Mouse (Mus musculus): ENCODE measurements around the gene Crcp. TPM values are rescaled to one million over a fixed set of nuclear protein-coding genes. Genes with fewer than 3 reads are reported as not detected.

The Crcp gene
- polyA plus RNA-seq, 1 experiment = 30.1 TPM

- TF ChIP-seq POLR2A (IDR thresholded peaks at IDR 0.05; ENCODE audit: borderline replicate concordance, low read depth, low read length) = no peak
- no peak for TF ChIP-seq CTCF (IDR thresholded peaks at IDR 0.05; ENCODE audit: low read depth, low read length)
- no peak overlapping the region for H3K27ac ChIP-seq (ENCODE audit: insufficient read depth, low read depth, low read length)
- H3K4me3 ChIP-seq (ENCODE audit: insufficient read depth, low read length) = no peak overlapping the region
- peaks cover 21% of the 10 kb centered on the region for H3K4me1 ChIP-seq (ENCODE audit: control insufficient read depth, insufficient read depth, low read length)
Measured at GRCm38 (mm10) chr5:130074491-130074890, 45.4 kb downstream of the Crcp start.

DNA sequence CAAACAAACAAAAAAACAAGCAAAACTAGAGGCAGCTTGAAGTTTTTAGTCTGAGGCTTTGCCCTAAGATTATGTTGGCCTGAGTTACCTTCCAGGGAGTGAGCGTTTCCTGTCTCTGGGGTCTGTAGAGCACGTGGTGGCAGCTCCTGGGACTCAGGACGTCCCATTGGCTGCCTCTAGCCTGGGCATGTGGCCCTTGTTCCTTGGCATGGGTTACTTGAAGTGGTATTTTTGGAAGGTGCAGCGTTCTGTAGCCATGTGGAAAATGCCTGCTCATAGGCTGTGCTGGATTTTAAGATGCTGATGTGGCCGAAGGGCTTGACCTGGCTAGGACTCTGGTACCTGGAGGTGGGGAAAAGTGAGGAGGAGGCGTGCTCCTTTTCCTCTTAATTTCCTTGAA is 47.3 kb downstream of the Crcp start:
- TF ChIP-seq POLR2A (IDR thresholded peaks at IDR 0.05; ENCODE audit: borderline replicate concordance, low read depth, low read length) = no peak
- no peak for TF ChIP-seq CTCF (IDR thresholded peaks at IDR 0.05; ENCODE audit: low read depth, low read length)
- Histone ChIP-seq H3K27ac (ENCODE audit: insufficient read depth, low read depth, low read length) (no peak overlapping the region), H3K4me3 (ENCODE audit: insufficient read depth, low read length) (no peak overlapping the region), H3K4me1 (ENCODE audit: control insufficient read depth, insufficient read depth, low read length) (peaks cover 26% of the 10 kb centered on the region)

GRCm38 (mm10) chr5:130078096-130078833 is 49.2 kb downstream of the Crcp start:
- peaks cover 32% of the 10 kb centered on the region for H3K4me1 ChIP-seq (ENCODE audit: control insufficient read depth, insufficient read depth, low read length)
- H3K27ac ChIP-seq (ENCODE audit: insufficient read depth, low read depth, low read length) = peak overlapping the region; percentile 29; the same call in 1 of the 2 replicates
- no peak for TF ChIP-seq CTCF (IDR thresholded peaks at IDR 0.05; ENCODE audit: low read depth, low read length)
- TF ChIP-seq POLR2A (IDR thresholded peaks at IDR 0.05; ENCODE audit: borderline replicate concordance, low read depth, low read length) = no peak
- no peak overlapping the region for H3K4me3 ChIP-seq (ENCODE audit: insufficient read depth, low read length)

GRCm38 (mm10) chr5:130078834-130079156 is 49.7 kb downstream of the Crcp start:
- peaks cover 32% of the 10 kb centered on the region for H3K4me1 ChIP-seq (ENCODE audit: control insufficient read depth, insufficient read depth, low read length)
- H3K27ac ChIP-seq (ENCODE audit: insufficient read depth, low read depth, low read length) = peak overlapping the region; percentile 29
- TF ChIP-seq POLR2A (IDR thresholded peaks at IDR 0.05; ENCODE audit: borderline replicate concordance, low read depth, low read length) = no peak
- TF ChIP-seq CTCF (IDR thresholded peaks at IDR 0.05; ENCODE audit: low read depth, low read length) = no peak
- H3K4me3 ChIP-seq (ENCODE audit: insufficient read depth, low read length) = peak overlapping the region; percentile 77

DNA sequence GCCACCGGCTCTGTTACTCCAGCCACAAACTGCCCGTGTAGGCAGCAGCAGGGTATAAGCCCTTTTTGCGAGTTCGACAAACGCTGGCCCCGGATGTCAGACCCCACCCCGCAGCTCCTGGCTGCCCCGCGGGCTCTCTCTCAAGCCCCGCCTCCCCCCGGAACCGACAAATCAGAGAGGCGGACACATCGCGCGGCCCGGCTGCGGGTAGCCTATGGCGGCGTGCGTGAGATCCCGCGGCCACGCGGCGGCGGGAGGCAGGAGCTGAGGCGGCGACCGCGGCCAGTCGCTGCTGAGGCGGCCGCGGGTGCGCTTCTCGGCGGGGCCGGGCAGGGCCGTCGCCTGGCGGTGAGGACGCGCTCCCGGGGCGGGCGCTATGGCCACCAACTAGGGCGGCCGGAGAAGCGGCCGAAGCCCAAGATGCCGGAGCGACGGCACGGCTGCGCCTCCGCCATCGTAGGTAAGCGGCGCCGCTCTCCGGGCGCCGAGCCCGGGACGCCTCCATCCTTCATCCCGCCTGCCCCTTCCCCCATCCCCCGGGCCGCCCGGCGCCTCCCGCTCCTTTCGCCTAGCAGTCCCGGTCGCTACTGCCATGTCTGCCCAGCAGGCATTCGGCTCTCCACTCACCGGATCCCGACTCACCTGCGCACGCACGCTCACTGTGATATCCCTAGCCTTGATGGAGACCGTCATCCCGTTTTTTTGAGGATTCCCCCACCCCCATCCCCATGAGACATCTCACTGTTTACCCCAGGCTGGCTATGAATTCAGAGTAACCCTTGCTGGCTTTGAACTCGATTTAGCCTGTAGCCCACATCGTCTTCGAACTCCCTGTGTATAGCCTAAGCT is 50.3 kb downstream of the Crcp start:
- TF ChIP-seq CTCF (IDR thresholded peaks at IDR 0.05; ENCODE audit: low read depth, low read length) = no peak
- TF ChIP-seq POLR2A (IDR thresholded peaks at IDR 0.05; ENCODE audit: borderline replicate concordance, low read depth, low read length) = peak; percentile 85; the same call in 1 of the 2 replicates
- Histone ChIP-seq H3K4me3 (ENCODE audit: insufficient read depth, low read length) (peak overlapping the region; percentile 77), H3K4me1 (ENCODE audit: control insufficient read depth, insufficient read depth, low read length) (peaks cover 32% of the 10 kb centered on the region), H3K27ac (ENCODE audit: insufficient read depth, low read depth, low read length) (peak overlapping the region; percentile 29)

DNA sequence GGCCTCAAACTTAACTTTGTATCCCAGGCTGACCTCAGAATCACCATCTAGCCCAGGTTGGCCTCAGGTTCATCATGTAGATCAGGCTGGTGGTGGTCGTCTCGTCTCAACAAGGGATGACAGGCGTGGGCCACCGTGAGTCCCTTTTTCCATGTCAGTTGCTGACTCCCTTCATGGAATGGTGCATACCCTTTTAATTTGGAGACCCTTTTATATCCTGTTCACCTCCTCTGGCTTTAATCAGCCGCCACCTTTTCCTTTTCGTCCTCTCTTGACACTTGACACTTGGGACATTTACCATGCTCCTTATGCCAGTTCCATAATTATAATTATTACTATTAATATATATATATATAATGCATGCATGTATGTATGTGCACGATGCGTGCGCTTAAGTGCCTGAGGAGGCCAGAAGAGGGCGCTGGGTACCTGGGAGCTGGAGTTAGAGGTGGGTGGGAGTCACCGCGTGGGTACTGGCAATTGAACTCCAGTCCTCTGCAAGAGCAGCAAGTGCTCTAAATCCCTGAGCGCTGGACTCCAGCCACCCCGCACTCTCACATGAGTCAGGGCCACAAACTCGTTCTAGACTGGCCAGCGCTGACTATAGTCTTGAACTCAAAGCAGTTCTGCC is 51.1 kb downstream of the Crcp start:
- TF ChIP-seq POLR2A (IDR thresholded peaks at IDR 0.05; ENCODE audit: borderline replicate concordance, low read depth, low read length) = no peak
- TF ChIP-seq CTCF (IDR thresholded peaks at IDR 0.05; ENCODE audit: low read depth, low read length) = peak; percentile 34; the same call in 1 of the 2 replicates
- peaks cover 27% of the 10 kb centered on the region for H3K4me1 ChIP-seq (ENCODE audit: control insufficient read depth, insufficient read depth, low read length)
- peak overlapping the region; percentile 70 for H3K27ac ChIP-seq (ENCODE audit: insufficient read depth, low read depth, low read length)
- peak overlapping the region; percentile 77 for H3K4me3 ChIP-seq (ENCODE audit: insufficient read depth, low read length)

- Histone ChIP-seq H3K4me1 (ENCODE audit: control insufficient read depth, insufficient read depth, low read length) (peaks cover 24% of the 10 kb centered on the region), H3K4me3 (ENCODE audit: insufficient read depth, low read length) (peak overlapping the region; percentile 30; the same call in 1 of the 2 replicates), H3K27ac (ENCODE audit: insufficient read depth, low read depth, low read length) (peak overlapping the region; percentile 70)
- TF ChIP-seq CTCF (IDR thresholded peaks at IDR 0.05; ENCODE audit: low read depth, low read length) = peak; percentile 67
- TF ChIP-seq POLR2A (IDR thresholded peaks at IDR 0.05; ENCODE audit: borderline replicate concordance, low read depth, low read length) = no peak
Measured at GRCm38 (mm10) chr5:130081181-130081881, 52.2 kb downstream of the Crcp start.

DNA sequence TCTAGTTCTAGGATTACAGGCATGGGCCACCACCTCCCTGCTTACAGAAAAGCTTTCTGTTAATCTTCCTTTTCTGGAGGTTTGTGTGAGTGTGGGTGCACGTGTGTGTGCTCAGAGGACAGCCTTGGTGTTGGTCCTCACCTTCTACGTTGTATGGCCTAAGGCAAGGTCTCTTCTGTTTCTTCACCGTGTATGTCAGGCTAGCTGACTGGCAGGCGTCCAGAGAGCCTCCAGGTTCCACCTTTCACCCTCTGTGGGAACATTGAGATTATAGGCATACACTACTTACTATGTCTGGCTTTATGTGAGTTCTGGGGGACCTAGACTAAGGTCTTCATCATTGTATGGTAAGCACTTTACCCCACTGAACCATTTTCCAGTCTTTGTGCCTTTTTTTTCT is 53.3 kb downstream of the Crcp start:
- TF ChIP-seq POLR2A (IDR thresholded peaks at IDR 0.05; ENCODE audit: borderline replicate concordance, low read depth, low read length) (no peak), CTCF (IDR thresholded peaks at IDR 0.05; ENCODE audit: low read depth, low read length) (no peak)
- Histone ChIP-seq H3K4me3 (ENCODE audit: insufficient read depth, low read length) (no peak overlapping the region), H3K27ac (ENCODE audit: insufficient read depth, low read depth, low read length) (no peak overlapping the region)

GRCm38 (mm10) chr5:130084271-130084670 is 55.2 kb downstream of the Crcp start:
- TF ChIP-seq POLR2A (IDR thresholded peaks at IDR 0.05; ENCODE audit: borderline replicate concordance, low read depth, low read length) = no peak
- no peak for TF ChIP-seq CTCF (IDR thresholded peaks at IDR 0.05; ENCODE audit: low read depth, low read length)

More for the DNA sequence above, 53.3 kb downstream of the Crcp start:
- H3K4me1 ChIP-seq (ENCODE audit: control insufficient read depth, insufficient read depth, low read length) = peaks cover 24% of the 10 kb centered on the region

More at GRCm38 (mm10) chr5:130084271-130084670, 55.2 kb downstream of the Crcp start:
- Histone ChIP-seq H3K27ac (ENCODE audit: insufficient read depth, low read depth, low read length) (no peak overlapping the region), H3K4me1 (ENCODE audit: control insufficient read depth, insufficient read depth, low read length) (peaks cover 24% of the 10 kb centered on the region), H3K4me3 (ENCODE audit: insufficient read depth, low read length) (no peak overlapping the region)

Data from bone marrow macrophage, adult 2 months (primary cell).